ENCODE assay signal across 12 mouse cellular contexts in the genomic region with DNA sequence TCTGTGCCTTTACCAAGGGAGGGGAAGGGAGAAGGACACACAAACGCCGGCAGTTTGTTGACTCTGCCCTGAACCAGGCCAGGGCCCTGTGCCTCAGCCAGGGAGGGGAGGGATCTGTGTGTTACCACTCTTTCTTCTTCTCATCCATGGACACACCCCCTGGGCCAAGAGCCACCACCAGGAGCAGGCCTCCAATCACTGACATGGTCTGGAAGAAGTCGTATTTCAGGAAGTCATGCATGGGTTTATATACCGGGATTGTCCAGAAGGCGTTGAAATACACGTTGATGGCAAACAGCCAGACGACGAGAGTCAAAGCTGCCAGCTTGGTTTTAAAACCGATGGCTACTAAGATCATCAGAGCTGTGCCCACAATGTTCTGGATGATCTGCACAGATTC. TPM values are rescaled to one million over a fixed set of nuclear protein-coding genes. Genes with fewer than 3 reads are reported as not detected.
DNase-seq lines count a peak whose midpoint lies in the region; ATAC-seq and TF ChIP-seq lines count a peak whose summit lies in the region.
"Had no signal": no experiment of that assay in that cellular context is flagged by ENCODE, and none has a peak within 500 bp of the region (broad histone marks: within the 10 kb centered on the region; RNA-seq: fewer than 3 reads in every experiment).

No protein-coding gene starts in this region.

- no peak for TF ChIP-seq EP300 in heart, postnatal 0 days (IDR thresholded peaks at IDR 0.05; ENCODE audit: low read depth)

- no peaks in the 10 kb centered on the region for H3K9me3 ChIP-seq in heart, postnatal 0 days (replicated peaks; ENCODE audit: control insufficient read depth, low read length)
- no peaks in the 10 kb centered on the region for H3K9me3 ChIP-seq in lung, embryonic 14.5 days (ENCODE audit: low read depth, low read length)
- H3K9me3 ChIP-seq: lung, embryonic 15.5 days; midbrain, embryonic 13.5 days had no signal

- WGBS in heart, postnatal 0 days, result 31% methylated on average over 9 of the region's 9 CpGs
- 52% methylated on average over 9 of the region's 9 CpGs for WGBS in lung, embryonic 14.5 days

- DNase-seq in heart, postnatal 0 days (ENCODE audit: low spot score), result peak; percentile 62
- no peak for DNase-seq in heart, postnatal 25 days (ENCODE audit: low spot score)
- DNase-seq in lung, embryonic 14.5 days, result no peak
- no peak for DNase-seq in lung, postnatal 4 days
- DNase-seq in adipocyte (ENCODE audit: low spot score), result peak; percentile 58
- DNase-seq in lung, postnatal 36 days, result peak; percentile 36
- no peak for DNase-seq in thymus, postnatal 25 days
- DNase-seq: cerebellum, adult 9-11 months; layer of hippocampus, adult 9-11 months; right cerebral cortex, postnatal 4 days had no signal

- peaks cover 16% of the 10 kb centered on the region for H3K4me1 ChIP-seq in heart, postnatal 0 days (ENCODE audit: control insufficient read depth, insufficient read depth)
- peaks cover under 1% of the 10 kb centered on the region; the same call in 1 of the 2 replicates for H3K4me1 ChIP-seq in lung, embryonic 14.5 days (ENCODE audit: insufficient read depth)

- no peaks in the 10 kb centered on the region for H3K27me3 ChIP-seq in heart, postnatal 0 days (ENCODE audit: control insufficient read depth, insufficient read depth, low read length)
- H3K27me3 ChIP-seq in lung, embryonic 14.5 days (ENCODE audit: insufficient read depth, low read length), result no peaks in the 10 kb centered on the region
- H3K27me3 ChIP-seq: lung, embryonic 15.5 days; midbrain, embryonic 13.5 days had no signal

- H3K9ac ChIP-seq in heart, postnatal 0 days (replicated peaks; ENCODE audit: low read depth, low read length), result no peak overlapping the region
- no peak overlapping the region for H3K9ac ChIP-seq in lung, embryonic 14.5 days
- H3K9ac ChIP-seq: lung, embryonic 15.5 days; midbrain, embryonic 13.5 days had no signal

- H3K4me3 ChIP-seq in heart, postnatal 0 days (ENCODE audit: low read depth, low read length), result no peak overlapping the region
- H3K4me3 ChIP-seq in lung, embryonic 14.5 days (ENCODE audit: low read depth, low read length), result no peak overlapping the region
- H3K4me3 ChIP-seq: lung, embryonic 15.5 days; midbrain, embryonic 13.5 days had no signal

- peak; percentile 81 for ATAC-seq in heart, postnatal 0 days (ENCODE audit: insufficient read depth, low read depth)
- peak; percentile 52; the same call in 1 of the 2 replicates for ATAC-seq in lung, embryonic 14.5 days (ENCODE audit: insufficient read depth)
- ATAC-seq: midbrain, embryonic 13.5 days had no signal

- peak overlapping the region; percentile 75 for H3K27ac ChIP-seq in heart, postnatal 0 days (ENCODE audit: low read depth)
- no peak overlapping the region for H3K27ac ChIP-seq in lung, embryonic 14.5 days (ENCODE audit: low read depth)
- H3K27ac ChIP-seq: lung, embryonic 15.5 days; midbrain, embryonic 13.5 days had no signal

- peaks cover 87% of the 10 kb centered on the region for H3K36me3 ChIP-seq in heart, postnatal 0 days (replicated peaks; ENCODE audit: control insufficient read depth, insufficient read depth, low read length)
- peaks cover 90% of the 10 kb centered on the region for H3K36me3 ChIP-seq in lung, embryonic 14.5 days (ENCODE audit: insufficient read depth)

- H3K4me2 ChIP-seq in heart, postnatal 0 days (ENCODE audit: low read depth, low read length), result no peak overlapping the region
- no peak overlapping the region for H3K4me2 ChIP-seq in lung, embryonic 14.5 days
- H3K4me2 ChIP-seq: lung, embryonic 15.5 days; midbrain, embryonic 13.5 days had no signal

- intact Hi-C loops in heart, postnatal 25 days (cut with DNase I), result no loop called here

- no peak for TF ChIP-seq CTCF in heart, postnatal 0 days (IDR thresholded peaks at IDR 0.05; ENCODE audit: low read depth)
- TF ChIP-seq CTCF in lung, embryonic 14.5 days (IDR thresholded peaks at IDR 0.05; ENCODE audit: low read depth), result no peak

RNA-seq across cellular contexts. Expression of a gene that starts 5.5 kb away (rescaled TPM):
- 32.9 and 42.7 TPM in 2 replicates for total RNA-seq in heart, postnatal 0 days (2014; rRNA removed; ENCODE audit: low replicate concordance)
- polyA plus RNA-seq in heart, postnatal 0 days (2015; fragmentation: Nextera tagmentation; extraction: Ambion mirVana), result 41.4 and 44.3 TPM in 2 replicates
- total RNA-seq in heart, postnatal 25 days (2021), result 10 to 100 TPM; 49.4 to 49.7 TPM
- polyA plus RNA-seq in lung, embryonic 14.5 days (2014; fragmentation: Nextera tagmentation; extraction: Ambion mirVana), result 41.5 and 43.6 TPM in 2 replicates

RNA-seq across cellular contexts. Expression of a gene that starts 5.6 kb away (rescaled TPM):
- 5.4 and 9.7 TPM in 2 replicates for total RNA-seq in heart, postnatal 0 days (2014; rRNA removed; ENCODE audit: low replicate concordance)
- 26.8 and 29.0 TPM in 2 replicates for polyA plus RNA-seq in heart, postnatal 0 days (2015; fragmentation: Nextera tagmentation; extraction: Ambion mirVana)
- total RNA-seq in heart, postnatal 25 days (2021), result 10 to 100 TPM; 14.7 to 14.8 TPM
- polyA plus RNA-seq in lung, embryonic 14.5 days (2014; fragmentation: Nextera tagmentation; extraction: Ambion mirVana), result 33.2 and 35.5 TPM in 2 replicates

RNA-seq across cellular contexts. Expression of a gene that starts 11.2 kb away (rescaled TPM):
- total RNA-seq in heart, postnatal 0 days (2014; rRNA removed; ENCODE audit: low replicate concordance), result 1,073 and 1,113 TPM in 2 replicates
- 340 and 347 TPM in 2 replicates for polyA plus RNA-seq in heart, postnatal 0 days (2015; fragmentation: Nextera tagmentation; extraction: Ambion mirVana)
- 100 to 1,000 TPM; 274 to 280 TPM for total RNA-seq in heart, postnatal 25 days (2021)
- polyA plus RNA-seq in lung, embryonic 14.5 days (2014; fragmentation: Nextera tagmentation; extraction: Ambion mirVana), result 775 and 784 TPM in 2 replicates

RNA-seq across cellular contexts. Expression of a gene that starts 11.3 kb away (rescaled TPM):
- 35.2 and 55.0 TPM in 2 replicates for total RNA-seq in heart, postnatal 0 days (2014; rRNA removed; ENCODE audit: low replicate concordance)
- 38.0 and 38.4 TPM in 2 replicates for polyA plus RNA-seq in heart, postnatal 0 days (2015; fragmentation: Nextera tagmentation; extraction: Ambion mirVana)
- 10 to 100 TPM; 23.7 to 25.6 TPM for total RNA-seq in heart, postnatal 25 days (2021)
- 33.2 and 34.6 TPM in 2 replicates for polyA plus RNA-seq in lung, embryonic 14.5 days (2014; fragmentation: Nextera tagmentation; extraction: Ambion mirVana)

RNA-seq across cellular contexts. Expression of a gene that starts 11.9 kb away (rescaled TPM):
- 186 and 189 TPM in 2 replicates for total RNA-seq in heart, postnatal 0 days (2014; rRNA removed; ENCODE audit: low replicate concordance)
- 131 and 132 TPM in 2 replicates for polyA plus RNA-seq in heart, postnatal 0 days (2015; fragmentation: Nextera tagmentation; extraction: Ambion mirVana)
- total RNA-seq in heart, postnatal 25 days (2021), result 10 to 100 TPM; 82.1 to 85.7 TPM
- polyA plus RNA-seq in lung, embryonic 14.5 days (2014; fragmentation: Nextera tagmentation; extraction: Ambion mirVana), result 195 and 211 TPM in 2 replicates

Comparison
In these comparisons a context has a peak if more than half of its experiments do, and no peak if none do; other contexts are left out.
1. DNase-seq: peak in heart, postnatal 0 days (single experiment), adipocyte (single experiment) and lung, postnatal 36 days (single experiment); none in heart, postnatal 25 days (single experiment), lung, embryonic 14.5 days (single experiment), lung, postnatal 4 days (0 of 2) and thymus, postnatal 25 days (single experiment).